In the genomic region with DNA sequence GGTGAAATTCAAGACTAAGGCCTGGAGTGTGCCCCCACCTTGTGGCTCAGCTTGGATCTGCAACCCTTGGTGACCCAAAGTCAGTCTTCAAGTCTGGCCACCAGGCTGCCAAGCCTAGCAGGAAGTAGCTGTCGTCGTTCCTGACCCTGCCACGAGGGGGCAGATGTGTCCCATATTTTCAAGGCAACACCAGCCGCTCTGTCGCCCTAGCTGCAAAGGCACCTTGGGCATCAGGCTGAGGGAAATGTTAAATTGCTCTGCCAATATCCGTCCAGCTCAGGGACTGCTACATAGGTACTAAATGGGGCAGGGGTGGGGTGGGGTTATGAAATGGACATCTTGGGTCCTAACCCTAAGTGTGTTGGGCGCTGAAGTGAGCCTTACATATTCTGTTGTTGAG, we compare ENCODE assay signal across 8 mouse cellular contexts. TPM values are rescaled to one million over a fixed set of nuclear protein-coding genes. Genes with fewer than 3 reads are reported as not detected.
DNase-seq lines count a peak whose midpoint lies in the region; ATAC-seq and TF ChIP-seq lines count a peak whose summit lies in the region.

No protein-coding gene starts in this region.

- H3K36me3 ChIP-seq in ES-Bruce4 (ENCODE audit: control insufficient read depth, insufficient read depth, low read length, poor library complexity, severe bottlenecking): no peaks in the 10 kb centered on the region
- H3K36me3 ChIP-seq in forebrain, embryonic 11.5 days (ENCODE audit: control insufficient read depth, insufficient read depth, low read length): no peaks in the 10 kb centered on the region
- H3K36me3 ChIP-seq in lung, postnatal 0 days (ENCODE audit: insufficient read depth, low read length): no peaks in the 10 kb centered on the region

- no peaks in the 10 kb centered on the region for H3K27me3 ChIP-seq in ES-Bruce4 (ENCODE audit: control insufficient read depth, insufficient read depth, low read length, poor library complexity, severe bottlenecking)
- no peaks in the 10 kb centered on the region for H3K27me3 ChIP-seq in forebrain, embryonic 11.5 days (ENCODE audit: control insufficient read depth, insufficient read depth, low read length)
- H3K27me3 ChIP-seq in lung, postnatal 0 days (replicated peaks; ENCODE audit: insufficient read depth, low read length): no peaks in the 10 kb centered on the region

- no peak for TF ChIP-seq POLR2A in ES-Bruce4 (IDR thresholded peaks at IDR 0.05; ENCODE audit: insufficient read depth, low read length)

- H3K9ac ChIP-seq in ES-Bruce4 (ENCODE audit: low read depth, poor library complexity, severe bottlenecking): no peak overlapping the region
- no peak overlapping the region for H3K9ac ChIP-seq in forebrain, embryonic 11.5 days (ENCODE audit: low read length)
- no peak overlapping the region for H3K9ac ChIP-seq in lung, postnatal 0 days (replicated peaks; ENCODE audit: low read depth)

- ATAC-seq in forebrain, embryonic 11.5 days (replicated peaks; ENCODE audit: low FRiP score): peak; percentile 59; the same call in 1 of the 2 replicates
- ATAC-seq in lung, postnatal 0 days: peak; percentile 41; the same call in 1 of the 2 replicates

- WGBS in forebrain, embryonic 11.5 days: 15% methylated on average over 7 of the region's 7 CpGs
- 16% methylated on average over 7 of the region's 7 CpGs for WGBS in lung, postnatal 0 days

- H3K4me1 ChIP-seq in ES-Bruce4 (ENCODE audit: control insufficient read depth, insufficient read depth, low read length): no peaks in the 10 kb centered on the region
- H3K4me1 ChIP-seq in forebrain, embryonic 11.5 days (replicated peaks; ENCODE audit: control insufficient read depth, insufficient read depth, low read length): peaks cover 2% of the 10 kb centered on the region; the same call in 1 of the 2 replicates
- no peaks in the 10 kb centered on the region for H3K4me1 ChIP-seq in lung, postnatal 0 days (ENCODE audit: insufficient read depth, low read depth, low read length)

- peak; percentile 98 for DNase-seq in brain, adult 2 months (ENCODE audit: low read depth, low spot score)
- peak; percentile 92 for DNase-seq in forebrain, embryonic 11.5 days (ENCODE audit: low spot score)
- DNase-seq in heart, postnatal 4 days: peak; percentile 90
- DNase-seq in layer of hippocampus, adult 2 months (ENCODE audit: low spot score in 2 of 2): peak; percentile 87 to 92
- DNase-seq in lung, postnatal 0 days (ENCODE audit: low spot score): peak; percentile 65
- peak; percentile 90 to 92 for DNase-seq in right cerebral cortex, adult 2 months (ENCODE audit: low spot score in 2 of 2)
- DNase-seq in urinary bladder, postnatal 4 days (ENCODE audit: low spot score in 2 of 2): peak; percentile 62 to 85

- TF ChIP-seq CTCF in ES-Bruce4 (IDR thresholded peaks at IDR 0.05; ENCODE audit: low read depth, low read length): peak; percentile 91
- peak; percentile 86 for TF ChIP-seq CTCF in layer of hippocampus, adult 2 months (conservative IDR thresholded peaks at IDR 0.05)
- TF ChIP-seq CTCF in lung, postnatal 0 days (IDR thresholded peaks at IDR 0.05): peak; percentile 88

- no peak for TF ChIP-seq EP300 in ES-Bruce4 (IDR thresholded peaks at IDR 0.05; ENCODE audit: insufficient read depth, low read depth, low read length)
- TF ChIP-seq EP300 in lung, postnatal 0 days (IDR thresholded peaks at IDR 0.05): no peak

- no peaks in the 10 kb centered on the region for H3K9me3 ChIP-seq in ES-Bruce4 (replicated peaks; ENCODE audit: control insufficient read depth, insufficient read depth, low read length, poor library complexity, severe bottlenecking)
- H3K9me3 ChIP-seq in forebrain, embryonic 11.5 days (ENCODE audit: control insufficient read depth, low read length): no peaks in the 10 kb centered on the region
- H3K9me3 ChIP-seq in lung, postnatal 0 days (ENCODE audit: low read length): no peaks in the 10 kb centered on the region

- no peak overlapping the region for H3K4me3 ChIP-seq in ES-Bruce4 (ENCODE audit: low read depth, low read length)
- H3K4me3 ChIP-seq in forebrain, embryonic 11.5 days (ENCODE audit: low read depth, low read length): no peak overlapping the region
- H3K4me3 ChIP-seq in layer of hippocampus, adult 2 months: no peak overlapping the region
- H3K4me3 ChIP-seq in lung, postnatal 0 days (ENCODE audit: low read depth, low read length): no peak overlapping the region

- H3K4me2 ChIP-seq in forebrain, embryonic 11.5 days (ENCODE audit: low read depth, low read length, severe bottlenecking): no peak overlapping the region
- no peak overlapping the region for H3K4me2 ChIP-seq in lung, postnatal 0 days (replicated peaks; ENCODE audit: low read depth, low read length)

- H3K27ac ChIP-seq in ES-Bruce4 (ENCODE audit: insufficient read depth, low read length): no peak overlapping the region
- H3K27ac ChIP-seq in forebrain, embryonic 11.5 days (ENCODE audit: low read depth, low read length): no peak overlapping the region
- H3K27ac ChIP-seq in layer of hippocampus, adult 2 months: peak overlapping the region; percentile 69
- no peak overlapping the region for H3K27ac ChIP-seq in lung, postnatal 0 days (ENCODE audit: low read length)

RNA-seq across cellular contexts. Expression of gene Kcna5, which starts 28.7 kb away (rescaled TPM):
- not detected in 2 replicates for polyA plus RNA-seq in ES-Bruce4 (2011; ENCODE audit: insufficient read depth, insufficient read length, low read depth, missing spikeins)
- 1.3 and 1.8 TPM in 2 replicates for polyA plus RNA-seq in forebrain, embryonic 11.5 days (2014; fragmentation: Nextera tagmentation; extraction: Ambion mirVana)
- total RNA-seq in heart, postnatal 4 days (2021): 10 to 100 TPM; 10.6 to 12.0 TPM
- total RNA-seq in layer of hippocampus, adult 2 months (2021): 1 to 10 TPM; 1.5 to 1.6 TPM
- 1.5 TPM in 2 replicates for polyA plus RNA-seq in lung, postnatal 0 days (2015; fragmentation: Nextera tagmentation; extraction: Ambion mirVana)
